Mouse (Mus musculus): ENCODE data around the gene Frmd8.

Frmd8 gene

DNA sequence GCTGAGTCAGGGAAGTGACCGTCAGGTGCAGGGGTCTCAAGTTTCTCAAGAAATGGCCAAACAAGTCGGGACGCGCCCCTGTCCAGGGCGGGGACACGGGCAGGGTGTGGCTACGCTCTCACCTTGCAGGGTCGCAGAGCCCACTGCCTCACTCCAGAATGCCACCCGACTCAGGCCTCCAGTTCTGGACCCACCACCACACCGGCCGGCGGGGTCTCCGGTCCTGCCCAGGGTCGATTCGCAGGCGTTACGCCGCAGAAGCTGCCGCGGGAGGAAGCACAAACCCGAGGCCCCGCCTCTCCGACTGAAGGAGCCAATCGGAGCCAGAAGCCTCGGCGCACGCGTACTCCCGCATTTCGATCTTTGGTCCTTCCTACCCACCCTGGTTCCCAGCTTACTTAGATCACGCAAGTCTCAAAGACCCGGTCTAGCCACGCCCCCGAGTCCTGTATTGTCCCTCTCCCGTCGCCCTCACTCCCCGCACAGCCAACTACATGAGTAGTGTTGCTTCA lies at the start of gene Frmd8:
TSS of gene Frmd8 (minus strand) at position 306 of the 512 bp plus-strand sequence.
- ATAC-seq (ENCODE audit: low TSS enrichment): peak; percentile 93

DNA sequence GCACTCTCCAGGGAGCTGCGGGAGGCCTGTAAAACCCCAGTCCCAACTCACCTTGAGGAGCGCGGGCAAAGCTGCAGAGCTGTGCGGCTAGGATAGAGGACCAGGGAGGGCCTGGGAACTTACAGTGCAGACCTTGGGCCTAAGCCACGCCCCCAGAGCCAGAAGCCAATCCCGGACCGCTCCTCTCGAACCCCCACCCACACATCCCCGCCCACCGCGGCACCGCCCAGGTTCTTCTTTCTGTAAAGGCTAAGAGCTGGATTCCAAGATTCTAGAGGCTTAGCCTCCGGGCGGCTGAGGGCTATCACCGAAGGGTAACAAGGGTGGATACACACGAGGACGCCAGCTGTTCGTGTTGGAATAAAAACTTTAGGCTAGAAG lies 49.6 kb upstream of the Frmd8 start, which contains the start of gene Cdc42ep2:
TSS of gene Cdc42ep2 (minus strand) at position 104 of the 381 bp plus-strand sequence.
- peak; percentile 87 for ATAC-seq (ENCODE audit: low TSS enrichment)

- peak; percentile 71 for ATAC-seq (ENCODE audit: low TSS enrichment)
These were observed 49.1 kb upstream of the Frmd8 start for GRCm38 (mm10) chr19:5923990-5924712.

GRCm38 (mm10) chr19:5922963-5923362 lies 47.9 kb upstream of the Frmd8 start:
- no peak for ATAC-seq (ENCODE audit: low TSS enrichment)

DNA sequence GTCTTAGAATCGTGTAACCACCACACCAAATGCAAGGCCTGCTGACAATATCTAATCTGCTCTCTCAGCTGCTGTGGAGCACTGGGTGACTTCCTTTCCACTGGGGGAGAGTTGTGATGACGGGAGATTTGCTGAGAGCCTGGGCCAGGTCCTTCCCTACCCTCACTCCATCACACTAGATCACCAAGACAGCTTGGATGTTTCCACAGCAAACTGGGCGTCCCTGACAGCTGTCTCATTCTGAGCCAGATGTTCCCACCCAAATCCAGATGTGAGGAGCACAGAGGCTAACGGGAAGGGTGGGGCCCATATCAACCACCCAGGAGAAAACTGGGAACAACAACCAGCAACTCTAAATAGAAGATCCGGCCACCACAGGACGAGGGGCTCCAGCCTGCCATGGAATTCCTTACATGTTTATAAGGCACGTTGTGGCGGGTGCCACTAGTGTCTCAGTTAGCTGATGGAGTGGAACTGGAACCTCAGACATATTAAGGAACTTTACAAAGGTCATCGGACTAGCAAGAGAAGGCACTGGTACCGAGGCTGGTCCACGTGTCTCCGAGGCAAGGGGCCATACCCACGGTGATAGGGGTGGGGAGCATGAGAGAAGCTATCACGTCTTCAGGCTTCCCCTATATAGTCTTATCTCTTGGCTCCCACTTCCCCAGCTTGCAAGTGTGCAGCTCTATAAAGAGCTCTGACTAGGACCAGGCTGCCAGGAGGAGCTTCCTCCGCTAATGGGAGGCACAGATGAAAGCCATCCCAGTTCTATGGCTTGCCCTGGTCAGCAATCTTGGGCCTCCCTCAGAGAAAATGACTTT lies 47.3 kb upstream of the Frmd8 start:
- ATAC-seq (ENCODE audit: low TSS enrichment): no peak

DNA sequence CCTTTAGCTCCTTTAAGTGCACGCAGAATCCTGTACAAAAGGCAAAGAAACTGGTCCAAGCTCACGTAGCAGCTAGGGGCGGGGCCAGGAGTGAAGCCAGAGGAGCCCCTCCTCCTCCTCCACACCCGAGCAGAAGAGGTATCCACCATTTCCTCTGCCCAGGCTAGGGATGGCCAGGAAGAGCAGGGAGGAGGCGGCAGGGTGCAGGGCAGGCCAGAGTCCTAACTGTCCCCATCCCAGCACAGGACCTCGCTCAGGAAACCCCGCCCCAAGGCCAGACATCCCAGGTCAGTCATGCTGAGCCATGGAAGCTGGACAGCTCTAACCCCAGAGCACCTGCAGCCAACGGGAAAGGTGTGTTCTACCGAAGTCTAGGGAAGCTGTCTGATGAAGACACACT lies 46.6 kb upstream of the Frmd8 start:
- ATAC-seq (ENCODE audit: low TSS enrichment): no peak

DNA sequence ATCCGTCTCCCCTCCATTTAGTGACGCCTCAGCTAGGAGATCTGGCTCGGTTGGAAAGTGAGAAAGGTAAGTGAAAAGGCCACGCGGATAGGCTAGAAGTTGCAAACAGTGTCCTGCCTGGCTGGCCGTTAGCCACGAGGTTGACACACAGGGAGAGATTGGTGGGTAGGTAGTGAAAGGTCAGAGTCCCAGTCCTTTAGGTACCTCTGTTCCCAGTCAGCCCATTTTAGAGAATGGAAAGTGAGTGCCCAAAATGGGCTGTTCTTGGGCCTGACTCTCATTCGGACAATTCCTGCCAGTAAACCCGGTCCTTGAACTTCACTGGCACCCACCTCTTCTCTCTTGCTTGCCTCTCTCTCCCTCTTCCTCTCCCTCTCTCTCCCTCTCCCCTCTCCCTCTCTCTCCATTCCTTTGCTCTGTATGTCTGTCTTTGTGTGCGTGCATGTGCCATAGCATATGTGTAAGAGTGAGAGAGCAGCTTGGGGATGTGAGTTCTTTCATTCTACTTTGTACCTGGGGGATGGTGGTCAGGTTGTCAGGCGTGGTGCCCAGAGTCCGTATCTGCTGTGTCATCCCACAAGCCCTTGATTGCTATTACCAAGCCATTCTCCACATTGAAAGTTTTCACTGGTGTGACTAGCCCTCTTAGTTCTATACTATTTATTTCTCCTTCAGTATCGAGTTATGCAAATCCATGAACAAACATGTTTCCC lies 38.1 kb upstream of the Frmd8 start, which contains the start of gene Dpf2:
TSS of gene Dpf2 (minus strand) at position 4 of the 713 bp plus-strand sequence.
- peak; percentile 22; the same call in 1 of the 2 replicates for ATAC-seq (ENCODE audit: low TSS enrichment)

DNA sequence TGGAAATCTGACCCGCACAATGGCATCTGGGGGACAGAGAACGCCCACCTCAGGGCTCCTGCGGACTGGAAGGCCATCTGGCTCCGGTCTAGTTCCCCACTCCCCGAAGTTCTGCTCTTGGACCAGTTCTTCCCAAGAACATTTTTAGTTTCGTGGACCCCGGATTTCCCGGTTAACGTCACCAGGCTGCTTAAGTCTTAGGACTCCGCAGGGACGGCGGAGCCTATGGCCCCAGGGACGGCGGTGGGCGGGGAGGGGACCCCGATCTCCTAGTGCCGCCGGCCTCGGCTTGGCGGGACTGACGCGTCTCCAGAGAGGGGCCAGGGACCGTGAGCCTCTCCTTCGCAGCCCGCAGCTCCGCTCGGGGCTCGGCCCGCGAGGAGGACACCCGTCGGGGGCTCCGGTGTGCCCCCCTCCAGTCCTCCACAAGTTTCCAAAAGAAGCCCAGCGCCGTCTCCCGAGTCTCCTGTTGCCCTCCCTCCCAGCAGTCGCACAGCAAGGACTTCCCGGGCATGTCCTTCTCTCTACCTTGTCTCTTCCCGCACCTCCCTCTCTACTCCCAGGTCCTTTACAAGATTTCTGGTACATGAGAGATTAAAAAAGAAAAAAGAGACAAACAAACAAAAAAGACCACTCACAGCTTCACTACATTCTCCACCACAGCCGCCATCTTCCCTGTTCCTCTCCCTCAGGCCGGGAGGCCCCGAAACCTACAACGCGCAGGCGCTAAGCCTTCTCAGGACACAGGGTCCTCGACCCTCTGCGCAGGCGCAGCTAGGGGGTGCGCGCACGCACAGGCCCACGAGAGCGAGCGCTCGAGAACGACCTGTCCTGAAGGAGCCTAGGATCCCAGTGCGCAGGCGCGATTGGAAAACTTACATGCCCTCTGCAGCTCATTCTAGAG lies 37.3 kb upstream of the Frmd8 start:
- ATAC-seq (ENCODE audit: low TSS enrichment): peak; percentile 96

DNA sequence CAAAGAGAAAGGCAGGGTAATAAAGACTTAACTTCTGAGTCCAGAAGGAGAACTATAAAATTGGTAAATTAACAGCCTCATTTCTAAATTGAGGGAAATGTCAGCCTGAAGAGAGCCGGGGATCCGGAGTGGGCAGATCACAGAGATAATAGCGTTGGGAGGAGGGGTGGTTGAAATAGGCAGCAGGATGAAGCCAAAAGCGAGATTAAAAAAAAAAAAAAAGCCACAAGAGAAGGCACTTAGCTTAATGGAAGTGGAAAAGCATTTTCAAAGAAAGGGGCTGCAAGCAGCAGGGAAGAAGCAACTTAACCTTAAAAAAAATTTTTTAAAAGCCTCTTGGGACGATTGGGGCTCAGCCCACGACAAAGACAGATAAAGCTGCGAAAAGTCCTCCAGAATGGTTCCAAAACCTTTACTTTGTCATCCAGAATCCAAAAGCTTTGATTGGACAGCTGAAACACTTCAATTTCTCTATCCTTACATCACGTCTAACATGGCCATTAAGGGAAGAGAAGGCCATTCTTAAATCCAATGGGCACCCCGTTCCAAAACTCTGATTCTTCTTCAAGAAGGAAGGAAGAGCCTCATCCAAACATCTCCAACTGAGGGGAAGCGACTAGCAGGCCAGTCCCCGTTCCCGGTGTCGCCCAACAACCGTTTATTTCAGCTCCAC lies 36.5 kb upstream of the Frmd8 start:
- ATAC-seq (ENCODE audit: low TSS enrichment): no peak

DNA sequence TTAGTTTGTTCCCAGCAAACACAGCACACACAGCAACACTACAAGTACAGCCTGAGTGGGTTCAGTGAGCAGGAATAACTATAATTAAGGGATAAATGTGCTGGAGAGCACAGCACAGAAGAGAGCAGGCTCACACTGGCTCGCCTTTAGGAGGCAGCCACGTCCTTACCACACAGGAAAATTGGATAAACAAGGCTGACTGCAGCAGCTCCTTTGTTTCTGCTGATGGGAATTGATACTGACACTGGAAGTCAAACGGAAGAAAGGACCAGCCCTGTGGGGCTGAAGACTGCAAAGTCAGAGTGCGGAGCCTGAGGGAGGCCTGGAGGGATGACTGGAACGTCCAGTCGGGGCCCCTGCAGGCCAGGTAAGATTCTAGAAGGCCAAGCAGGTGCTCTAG lies 35.1 kb upstream of the Frmd8 start:
- no peak for ATAC-seq (ENCODE audit: low TSS enrichment)

- no peak for ATAC-seq (ENCODE audit: low TSS enrichment)
These were observed 32.2 kb upstream of the Frmd8 start for GRCm38 (mm10) chr19:5907275-5907674.

- peak; percentile 96 for ATAC-seq (ENCODE audit: low TSS enrichment)
These were observed 19.1 kb upstream of the Frmd8 start, which contains the start of gene Tigd3 for GRCm38 (mm10) chr19:5894002-5894678. Gene Tigd3 (minus strand): TSS chr19:5894149.

DNA sequence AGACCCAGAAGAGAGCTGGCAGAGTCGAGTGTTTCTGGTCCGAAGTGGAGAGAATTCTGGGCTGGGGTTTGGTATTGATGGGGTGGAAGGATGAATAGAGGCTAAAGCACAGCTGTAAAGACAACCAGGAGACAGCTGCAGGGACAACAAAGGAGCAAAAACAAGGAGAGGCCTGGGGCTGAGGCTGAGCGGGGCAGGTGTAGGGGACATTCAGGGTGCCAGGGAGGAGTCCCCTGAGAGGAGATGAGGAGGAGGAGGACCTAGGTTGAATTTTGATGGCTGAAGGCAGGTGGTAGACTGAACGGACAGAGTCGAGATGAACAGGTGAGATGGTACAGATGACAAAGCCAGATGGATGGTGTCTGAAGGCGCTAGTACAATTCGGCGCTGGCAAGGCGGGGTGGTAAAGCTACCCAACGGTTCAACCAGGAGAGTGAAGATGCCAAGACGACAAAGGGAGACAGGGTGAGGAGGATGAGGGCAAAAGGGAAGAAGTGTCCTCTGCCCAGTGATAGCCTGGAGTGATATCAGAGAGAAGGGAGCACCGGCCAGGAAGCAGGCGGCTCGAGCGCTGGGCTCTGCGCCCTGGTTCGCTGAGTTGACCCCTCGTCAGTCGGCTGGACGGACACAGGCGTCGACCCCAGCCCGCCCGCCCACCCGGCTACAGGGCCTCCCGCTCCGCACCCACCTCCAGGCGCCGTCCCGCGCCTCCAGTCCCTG lies 18.4 kb upstream of the Frmd8 start:
- ATAC-seq (ENCODE audit: low TSS enrichment): no peak

DNA sequence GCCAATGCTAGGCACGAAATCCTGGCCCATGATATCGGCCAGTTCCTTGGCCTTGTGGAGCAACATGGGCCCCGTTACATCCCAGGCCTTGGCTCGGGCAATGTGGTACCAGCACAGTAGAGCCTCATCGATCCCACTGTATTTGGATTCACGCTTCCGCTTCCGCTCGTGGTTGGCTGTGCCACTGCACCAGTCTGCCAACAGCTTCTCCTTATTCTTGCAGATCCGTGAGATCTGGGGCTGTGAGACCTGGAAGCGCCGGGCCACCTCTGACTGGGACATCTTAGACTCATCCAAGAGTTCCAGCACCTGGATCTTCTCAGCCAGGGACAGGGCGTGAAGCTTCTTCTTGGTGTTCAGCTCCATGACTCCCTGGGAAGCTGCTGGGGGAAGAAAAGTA lies 17.7 kb upstream of the Frmd8 start:
- ATAC-seq (ENCODE audit: low TSS enrichment): no peak

DNA sequence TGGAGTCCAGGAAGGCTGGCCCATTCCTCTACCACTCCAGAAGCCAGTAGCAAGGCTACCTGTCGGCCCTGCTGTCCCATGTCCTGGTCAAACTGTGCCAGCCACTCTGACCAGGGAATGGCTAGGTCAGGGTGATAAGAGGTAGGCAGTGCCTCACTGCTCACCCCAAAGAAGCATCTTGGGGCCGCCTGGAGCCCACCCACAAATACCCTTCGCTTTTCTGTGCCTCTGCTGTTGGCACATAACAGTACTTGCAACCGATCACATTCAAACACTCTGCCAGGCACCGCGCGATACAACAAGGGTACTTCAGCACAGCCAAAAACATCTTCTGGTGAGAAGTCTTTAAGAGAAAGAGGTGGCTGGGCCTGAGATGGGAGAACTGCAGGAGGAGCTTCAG lies 17.2 kb upstream of the Frmd8 start:
- no peak for ATAC-seq (ENCODE audit: low TSS enrichment)

GRCm38 (mm10) chr19:5891521-5892258 lies 16.6 kb upstream of the Frmd8 start:
- no peak for ATAC-seq (ENCODE audit: low TSS enrichment)

DNA sequence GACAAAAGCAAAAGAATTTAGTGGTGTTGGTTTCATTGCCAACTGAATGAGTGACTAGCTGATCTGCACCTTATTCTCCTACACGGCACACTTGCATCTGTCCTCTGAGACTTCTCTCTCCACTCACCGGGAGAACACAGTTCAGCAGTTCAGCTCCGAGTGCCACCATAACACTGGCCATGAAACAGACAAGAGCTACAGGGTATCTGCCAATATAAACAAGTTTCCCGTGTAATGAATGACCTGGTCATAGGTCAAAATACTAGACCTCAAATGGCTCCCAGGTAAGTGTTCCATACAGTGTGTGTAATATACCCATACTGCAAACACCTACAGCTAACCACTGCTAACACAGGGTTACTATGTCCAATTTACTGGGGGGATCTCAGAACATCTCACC lies 14.1 kb upstream of the Frmd8 start:
- no peak for ATAC-seq (ENCODE audit: low TSS enrichment)

GRCm38 (mm10) chr19:5887234-5887815 lies 12.3 kb upstream of the Frmd8 start:
- ATAC-seq (ENCODE audit: low TSS enrichment): no peak
